Mouse (Mus musculus) lung, postnatal 0 days (tissue): ENCODE measurements around the gene Kbtbd2.

Experiments
- CTCF ChIP-seq: IDR thresholded peaks from 2 replicates; pipeline ENCODE4 v1.5.1; 2016; ENCODE audit warnings: antibody characterized with exemption, mild to moderate bottlenecking
- EP300 ChIP-seq: IDR thresholded peaks from 2 replicates; pipeline ENCODE4 v1.6.1; 2016; ENCODE audit warnings: antibody characterized with exemption, mild to moderate bottlenecking, control low read depth

DNA sequence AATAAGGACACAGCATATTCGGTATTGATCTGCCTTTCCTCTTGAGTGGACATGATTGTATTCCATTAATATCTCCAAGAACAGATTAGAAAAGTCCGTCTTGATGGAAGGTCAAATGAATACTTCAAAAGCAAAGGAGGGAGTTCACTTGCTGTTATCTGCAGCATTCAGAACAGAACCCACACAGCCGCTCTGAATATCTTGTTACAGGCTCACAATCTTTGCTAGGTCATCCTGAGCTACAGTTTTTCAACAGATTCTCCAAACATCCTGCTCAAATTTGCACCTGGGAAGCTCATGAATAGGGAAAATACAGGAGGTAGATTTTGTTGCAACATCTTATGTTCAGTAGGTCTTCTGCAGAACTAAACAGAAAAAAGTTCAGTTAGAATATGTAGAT, 8.3 kb downstream of the Kbtbd2 start:
- TF ChIP-seq CTCF (no peak), EP300 (no peak)
